21 mouse cellular contexts compared by ENCODE assay signal in genomic region chr17:49824841-49825450, GRCm38 (mm10).
DNase-seq lines count a peak whose midpoint lies in the region; ATAC-seq lines count a peak whose summit lies in the region.
"Had no signal": no experiment of that assay in that cellular context is flagged by ENCODE, and none has a peak within 500 bp of the region (broad histone marks: within the 10 kb centered on the region; RNA-seq: fewer than 3 reads in every experiment).

No protein-coding gene starts in this region.

- no peak for DNase-seq in embryonic facial prominence, embryonic 10.5 days (ENCODE audit: low spot score)
- DNase-seq in heart, adult 18-20 months = no peak
- peak; percentile 30 for DNase-seq in left cerebral cortex, postnatal 4 days
- no peak for DNase-seq in left cerebral cortex, postnatal 14 days (ENCODE audit: low spot score in 2 of 2)
- no peak for DNase-seq in limb, embryonic 10.5 days (ENCODE audit: low spot score)
- DNase-seq in thymus, postnatal 36 days = no peak
- DNase-seq: adrenal gland, postnatal 10 days; gastrocnemius, adult 2 months; kidney, adult 8-10 months; kidney, postnatal 10 days; liver, embryonic 13.5 days; lung, postnatal 36 days had no signal

- no peak overlapping the region for H3K9ac ChIP-seq in embryonic facial prominence, embryonic 15.5 days
- H3K9ac ChIP-seq in heart, embryonic 12.5 days = no peak overlapping the region
- H3K9ac ChIP-seq: forebrain, embryonic 12.5 days; hindbrain, embryonic 15.5 days; intestine, embryonic 15.5 days; liver, embryonic 13.5 days; lung, embryonic 15.5 days; midbrain, embryonic 13.5 days had no signal

- H3K27me3 ChIP-seq in embryonic facial prominence, embryonic 15.5 days = no peaks in the 10 kb centered on the region
- H3K27me3 ChIP-seq in embryonic facial prominence, embryonic 10.5 days (replicated peaks; ENCODE audit: low read depth, poor library complexity, severe bottlenecking) = no peaks in the 10 kb centered on the region
- H3K27me3 ChIP-seq in heart, embryonic 12.5 days (replicated peaks) = no peaks in the 10 kb centered on the region
- no peaks in the 10 kb centered on the region for H3K27me3 ChIP-seq in limb, embryonic 10.5 days (ENCODE audit: low read depth, poor library complexity, severe bottlenecking)
- H3K27me3 ChIP-seq: hindbrain, embryonic 15.5 days; intestine, embryonic 15.5 days; liver, embryonic 13.5 days; lung, embryonic 15.5 days; megakaryocyte, embryonic 14.5 days; midbrain, embryonic 13.5 days had no signal

- 76% methylated on average over 7 of the region's 7 CpGs for WGBS in embryonic facial prominence, embryonic 15.5 days
- 73% methylated on average over 7 of the region's 7 CpGs for WGBS in embryonic facial prominence, embryonic 10.5 days
- 74% methylated on average over 7 of the region's 7 CpGs for WGBS in heart, embryonic 12.5 days
- WGBS in limb, embryonic 10.5 days = 73% methylated on average over 7 of the region's 7 CpGs

- H3K36me3 ChIP-seq in embryonic facial prominence, embryonic 15.5 days = no peaks in the 10 kb centered on the region
- no peaks in the 10 kb centered on the region for H3K36me3 ChIP-seq in embryonic facial prominence, embryonic 10.5 days (replicated peaks)
- no peaks in the 10 kb centered on the region for H3K36me3 ChIP-seq in heart, embryonic 12.5 days
- no peaks in the 10 kb centered on the region for H3K36me3 ChIP-seq in limb, embryonic 10.5 days
- H3K36me3 ChIP-seq: forebrain, embryonic 12.5 days; hindbrain, embryonic 15.5 days; intestine, embryonic 15.5 days; liver, embryonic 13.5 days; lung, embryonic 15.5 days; midbrain, embryonic 13.5 days had no signal

- intact Hi-C loops in left cerebral cortex, postnatal 4 days (cut with DNase I) = no loop called here
- intact Hi-C loops in left cerebral cortex, postnatal 14 days (cut with DNase I) = no loop called here

- peak; percentile 43; the same call in 1 of the 2 replicates for ATAC-seq in embryonic facial prominence, embryonic 15.5 days (ENCODE audit: insufficient number of reproducible peaks, low FRiP score, low TSS enrichment, low read depth)
- no peak for ATAC-seq in heart, embryonic 12.5 days (ENCODE audit: insufficient number of reproducible peaks, low FRiP score)
- ATAC-seq: intestine, embryonic 15.5 days; midbrain, embryonic 13.5 days had no signal

- no peak overlapping the region for H3K4me3 ChIP-seq in embryonic facial prominence, embryonic 15.5 days (replicated peaks)
- H3K4me3 ChIP-seq in embryonic facial prominence, embryonic 10.5 days = no peak overlapping the region
- H3K4me3 ChIP-seq in heart, embryonic 12.5 days = no peak overlapping the region
- no peak overlapping the region for H3K4me3 ChIP-seq in limb, embryonic 10.5 days
- H3K4me3 ChIP-seq: forebrain, embryonic 12.5 days; gastrocnemius, adult 2 months; hindbrain, embryonic 15.5 days; intestine, embryonic 15.5 days; liver, embryonic 13.5 days; lung, embryonic 15.5 days; megakaryocyte, embryonic 14.5 days; midbrain, embryonic 13.5 days had no signal

- H3K9me3 ChIP-seq in embryonic facial prominence, embryonic 15.5 days (replicated peaks) = no peaks in the 10 kb centered on the region
- no peaks in the 10 kb centered on the region for H3K9me3 ChIP-seq in embryonic facial prominence, embryonic 10.5 days
- no peaks in the 10 kb centered on the region for H3K9me3 ChIP-seq in heart, embryonic 12.5 days (replicated peaks)
- no peaks in the 10 kb centered on the region for H3K9me3 ChIP-seq in limb, embryonic 10.5 days (replicated peaks)
- H3K9me3 ChIP-seq: forebrain, embryonic 12.5 days; hindbrain, embryonic 15.5 days; intestine, embryonic 15.5 days; liver, embryonic 13.5 days; lung, embryonic 15.5 days; midbrain, embryonic 13.5 days had no signal

- H3K27ac ChIP-seq in embryonic facial prominence, embryonic 15.5 days (replicated peaks) = peak overlapping the region; percentile 11; the same call in 1 of the 2 replicates
- H3K27ac ChIP-seq in embryonic facial prominence, embryonic 10.5 days (replicated peaks) = no peak overlapping the region
- H3K27ac ChIP-seq in heart, embryonic 12.5 days (ENCODE audit: poor library complexity, severe bottlenecking) = peak overlapping the region; percentile 66; the same call in 1 of the 2 replicates
- peak overlapping the region; percentile 71 for H3K27ac ChIP-seq in limb, embryonic 10.5 days
- H3K27ac ChIP-seq: forebrain, embryonic 12.5 days; gastrocnemius, adult 2 months; hindbrain, embryonic 15.5 days; intestine, embryonic 15.5 days; liver, embryonic 13.5 days; midbrain, embryonic 13.5 days; stomach, postnatal 0 days had no signal

- H3K4me2 ChIP-seq in embryonic facial prominence, embryonic 15.5 days (replicated peaks) = no peak overlapping the region
- H3K4me2 ChIP-seq in heart, embryonic 12.5 days = no peak overlapping the region
- H3K4me2 ChIP-seq: forebrain, embryonic 12.5 days; hindbrain, embryonic 15.5 days; intestine, embryonic 15.5 days; liver, embryonic 13.5 days; lung, embryonic 15.5 days; midbrain, embryonic 13.5 days had no signal

- no peaks in the 10 kb centered on the region for H3K4me1 ChIP-seq in embryonic facial prominence, embryonic 15.5 days
- peaks cover 18% of the 10 kb centered on the region; the same call in 1 of the 2 replicates for H3K4me1 ChIP-seq in embryonic facial prominence, embryonic 10.5 days
- peaks cover 37% of the 10 kb centered on the region for H3K4me1 ChIP-seq in heart, embryonic 12.5 days (replicated peaks)
- peaks cover 34% of the 10 kb centered on the region for H3K4me1 ChIP-seq in limb, embryonic 10.5 days
- H3K4me1 ChIP-seq: forebrain, embryonic 12.5 days; hindbrain, embryonic 15.5 days; intestine, embryonic 15.5 days; liver, embryonic 13.5 days; megakaryocyte, embryonic 14.5 days; midbrain, embryonic 13.5 days had no signal
